Mouse (Mus musculus) ovary, adult 18-20 months (tissue): ENCODE data around the gene Pygm.

ENCODE experiments used
- DNase-seq: peaks from one replicate; pipeline ENCODE4 v3.0.0; 2022; ENCODE audit warnings: low spot score, mixed read lengths

Pygm gene

GRCm38 (mm10) chr19:6385821-6386220, 1.6 kb downstream of the Pygm start:
- no peak for DNase-seq

- no peak for DNase-seq
Measured at GRCm38 (mm10) chr19:6386234-6386633, 2.0 kb downstream of the Pygm start.

- DNase-seq = no peak
Measured at GRCm38 (mm10) chr19:6388006-6388405, 3.8 kb downstream of the Pygm start.

- no peak for DNase-seq
Measured at GRCm38 (mm10) chr19:6389803-6390202, 5.6 kb downstream of the Pygm start.

- no peak for DNase-seq
Measured at GRCm38 (mm10) chr19:6390251-6390650, 6.1 kb downstream of the Pygm start.

- no peak for DNase-seq
Measured at GRCm38 (mm10) chr19:6392743-6393393, 8.7 kb downstream of the Pygm start.

- DNase-seq = no peak
Measured at GRCm38 (mm10) chr19:6393637-6394036, 9.4 kb downstream of the Pygm start.

- DNase-seq = no peak
Measured at GRCm38 (mm10) chr19:6396237-6396636, 12.0 kb downstream of the Pygm start.

- no peak for DNase-seq
Measured at GRCm38 (mm10) chr19:6397582-6398249, 13.5 kb downstream of the Pygm start.

GRCm38 (mm10) chr19:6398447-6399284, 14.5 kb downstream of the Pygm start:
- no peak for DNase-seq

- no peak for DNase-seq
Measured at GRCm38 (mm10) chr19:6399285-6400095, 15.3 kb downstream of the Pygm start, which contains the start of gene Rasgrp2. Gene Rasgrp2, plus strand, starts transcription at chr19:6399340.

- DNase-seq = no peak
Measured at GRCm38 (mm10) chr19:6400096-6401086, 16.2 kb downstream of the Pygm start.

- DNase-seq = peak; percentile 40
Measured at GRCm38 (mm10) chr19:6401131-6401815, 17.1 kb downstream of the Pygm start.

- DNase-seq = no peak
Measured at GRCm38 (mm10) chr19:6401951-6402350, 17.8 kb downstream of the Pygm start.

GRCm38 (mm10) chr19:6403869-6404268, 19.7 kb downstream of the Pygm start:
- DNase-seq = no peak

GRCm38 (mm10) chr19:6405433-6405832, 21.2 kb downstream of the Pygm start:
- no peak for DNase-seq

- no peak for DNase-seq
Measured at GRCm38 (mm10) chr19:6407109-6407508, 22.9 kb downstream of the Pygm start.

- DNase-seq = no peak
Measured at GRCm38 (mm10) chr19:6407816-6408510, 23.8 kb downstream of the Pygm start.

GRCm38 (mm10) chr19:6408749-6409148, 24.6 kb downstream of the Pygm start:
- no peak for DNase-seq
